Mouse (Mus musculus): ENCODE measurements around the gene Limch1.

DNA sequence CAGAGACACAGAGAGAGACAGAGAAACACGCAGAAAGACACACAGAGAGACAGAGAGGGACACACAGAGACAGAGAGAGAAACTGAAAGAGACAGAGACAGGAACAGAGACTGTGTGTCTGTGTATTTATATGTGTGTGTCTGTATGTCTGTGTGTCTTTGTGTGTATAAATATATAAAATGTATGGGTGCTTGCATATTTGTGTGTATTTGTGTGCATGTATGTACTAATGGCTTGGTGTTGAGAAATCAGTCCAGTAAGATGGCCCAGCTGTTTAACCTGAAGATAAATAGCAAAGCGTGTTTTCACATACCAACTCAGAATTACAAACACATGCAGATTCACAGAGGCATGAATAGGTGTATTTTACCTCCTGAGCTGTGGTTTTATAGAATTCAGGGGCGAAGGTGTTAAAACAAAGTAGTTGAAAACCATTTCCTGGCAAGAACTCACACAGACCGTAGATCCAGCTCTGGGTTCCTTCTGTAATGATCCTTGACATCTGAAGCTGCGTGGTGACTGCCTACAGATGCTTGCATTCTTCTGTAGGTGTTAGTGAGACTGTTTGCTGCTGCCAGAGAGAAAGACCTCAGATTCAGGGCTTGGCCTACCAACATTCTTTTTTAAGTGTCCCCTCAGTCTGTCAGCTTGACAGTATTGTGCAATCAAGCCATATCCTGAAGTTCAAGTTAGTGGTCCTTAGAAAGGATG lies 140.9 kb downstream of the Limch1 start:
- TF ChIP-seq CTCF (IDR thresholded peaks at IDR 0.05; ENCODE audit: borderline replicate concordance, control insufficient read depth, extremely low read depth, insufficient read depth, low read length, poor library complexity): no peak
- no peak for TF ChIP-seq POLR2A (IDR thresholded peaks at IDR 0.05; ENCODE audit: control insufficient read depth, extremely low read depth, insufficient read depth, low read length, poor library complexity)

All from thymus, adult 2 months (tissue).